Mouse (Mus musculus) liver, postnatal 0 days (tissue): ENCODE data around the gene Sdccag8. TPM values are rescaled to one million over a fixed set of nuclear protein-coding genes. Genes with fewer than 3 reads are reported as not detected.

Source experiments
- ATAC-seq: fragments of 200-750 bp; cut with Nextera tagmentation; 2 replicates; pipeline ENCODE4 v1.8.0; 2017; ENCODE audit warnings: mild to moderate bottlenecking, moderate library complexity
- DNase-seq: peaks from one replicate; pipeline ENCODE4 v3.0.0-alpha.2; 2016
- H3K27ac ChIP-seq: fragments of 300-500 bp; sonication (generic); 2 replicates; pipeline ENCODE4 v1.5.1; 2014; ENCODE audit warnings: antibody characterized with exemption, moderate library complexity, mild to moderate bottlenecking, low read depth
- H3K27me3 ChIP-seq: fragments of 300-500 bp; sonication (generic); 2 replicates; pipeline ENCODE4 v1.6.1; 2014; ENCODE audit warnings: low read length, control low read depth, mixed read lengths; ENCODE audit not compliant: insufficient read depth
- H3K36me3 ChIP-seq: fragments of 300-500 bp; sonication (generic); replicated peaks from 2 replicates; pipeline ENCODE4 v1.6.1; 2014; ENCODE audit warnings: mild to moderate bottlenecking, control low read depth, low read length, moderate library complexity, mixed read lengths; ENCODE audit not compliant: insufficient read depth
- H3K4me1 ChIP-seq: fragments of 300-500 bp; sonication (generic); 2 replicates; pipeline ENCODE4 v1.6.1; 2014; ENCODE audit warnings: antibody characterized with exemption, mild to moderate bottlenecking, control low read depth; ENCODE audit not compliant: insufficient read depth
- H3K4me2 ChIP-seq: fragments of 300-500 bp; sonication (generic); 2 replicates; pipeline ENCODE4 v1.6.1; 2014; ENCODE audit warnings: low read depth, mild to moderate bottlenecking, low read length, moderate library complexity, mixed read lengths
- H3K4me3 ChIP-seq: fragments of 300-500 bp; sonication (generic); 2 replicates; pipeline ENCODE4 v1.5.1; 2014; ENCODE audit warnings: low read depth, low read length
- H3K9ac ChIP-seq: fragments of 300-500 bp; sonication (generic); replicated peaks from 2 replicates; pipeline ENCODE4 v1.6.1; 2014; ENCODE audit warnings: mild to moderate bottlenecking, moderate library complexity
- H3K9me3 ChIP-seq: fragments of 300-500 bp; sonication (generic); 2 replicates; pipeline ENCODE4 v1.6.1; 2016; ENCODE audit warnings: mild to moderate bottlenecking, control low read depth, low read length, mixed read lengths
- CTCF ChIP-seq: sonication (generic); IDR thresholded peaks from 2 replicates; pipeline ENCODE4 v1.5.1; 2016; ENCODE audit warnings: antibody characterized with exemption, low read depth
- EP300 ChIP-seq: IDR thresholded peaks from 2 replicates; pipeline ENCODE4 v1.6.1; 2016; ENCODE audit warnings: antibody characterized with exemption, low read depth, mild to moderate bottlenecking
- WGBS: fragments of 180-500 bp; shearing (Covaris S2); extraction: QIAGEN DNeasy Blood & Tissue Kit; methylation state at CpG from one replicate; pipeline ENCODE4 v1.1.7; 2014; ENCODE audit not compliant: insufficient replicate concordance; 5-methylcytosine and 5-hydroxymethylcytosine counted together
- polyA plus RNA-seq: library from polyadenylated mRNA; unstranded; fragments of >200 nt; fragmentation: Nextera tagmentation; extraction: Ambion mirVana; gene quantifications from 2 replicates; pipeline ENCODE4 v1.2.1, GENCODE M21; 2015

Gene Sdccag8
- polyA plus RNA-seq, 1 experiment from 2014 or later = 4.5 TPM

DNA sequence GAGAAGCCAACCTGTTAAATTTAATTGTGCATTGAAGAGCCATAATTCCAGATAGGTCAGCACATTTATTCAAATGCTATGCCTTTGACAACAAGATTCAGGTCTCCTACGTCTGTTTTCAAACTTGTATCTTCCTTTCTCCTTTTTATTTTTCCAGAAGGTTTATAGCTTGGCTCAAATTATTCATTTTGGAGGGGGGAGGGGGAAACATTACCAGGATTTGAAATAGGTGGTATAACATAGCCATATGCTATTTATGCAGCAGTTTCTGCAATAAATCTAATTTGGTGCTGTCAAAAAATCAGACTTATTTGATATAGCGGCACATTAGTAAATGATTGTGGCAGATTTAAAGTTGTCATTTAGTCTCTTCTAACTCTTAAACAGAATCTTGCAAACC lies 116.1 kb downstream of the Sdccag8 start:
- Histone ChIP-seq H3K9ac (no peak overlapping the region), H3K36me3 (no peaks in the 10 kb centered on the region), H3K4me3 (no peak overlapping the region), H3K9me3 (no peaks in the 10 kb centered on the region), H3K4me2 (no peak overlapping the region), H3K4me1 (no peaks in the 10 kb centered on the region), H3K27ac (no peak overlapping the region), H3K27me3 (no peaks in the 10 kb centered on the region)
- ATAC-seq (no peak), DNase-seq (no peak)
- TF ChIP-seq CTCF (no peak), EP300 (no peak)
- 84% methylated on average over 2 of the region's 2 CpGs for WGBS

DNA sequence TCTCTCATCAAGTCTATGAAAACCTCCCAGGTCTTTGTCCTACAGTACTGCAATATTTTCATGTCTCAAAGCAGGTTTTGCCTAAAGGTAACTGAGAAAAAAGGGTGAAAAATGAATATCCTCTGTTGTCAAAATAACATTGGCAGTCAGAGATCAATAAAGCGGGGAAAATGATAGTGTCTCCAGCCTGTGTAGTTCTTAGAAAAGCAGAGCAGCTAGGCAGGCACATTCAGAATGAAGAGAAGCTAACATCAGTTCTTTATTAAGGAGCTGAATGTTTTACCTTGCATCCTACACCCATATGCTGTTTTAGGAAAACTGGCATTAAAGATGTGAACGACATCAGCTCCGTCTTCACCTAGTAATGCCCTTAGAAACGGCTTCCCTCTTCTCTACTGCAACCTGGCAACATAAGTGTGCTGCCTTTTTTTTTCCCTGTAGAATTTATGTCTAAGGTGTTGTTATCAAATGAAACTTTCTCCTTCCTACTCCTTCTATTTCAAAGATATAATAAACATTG lies 116.6 kb downstream of the Sdccag8 start:
- Histone ChIP-seq H3K27me3 (no peaks in the 10 kb centered on the region), H3K4me2 (no peak overlapping the region), H3K9me3 (no peaks in the 10 kb centered on the region), H3K36me3 (no peaks in the 10 kb centered on the region), H3K4me1 (no peaks in the 10 kb centered on the region), H3K27ac (no peak overlapping the region), H3K9ac (no peak overlapping the region), H3K4me3 (no peak overlapping the region)
- ATAC-seq (no peak), DNase-seq (no peak)
- TF ChIP-seq CTCF = no peak
- TF ChIP-seq EP300 = no peak
- 78% methylated on average over 4 of the region's 4 CpGs for WGBS

DNA sequence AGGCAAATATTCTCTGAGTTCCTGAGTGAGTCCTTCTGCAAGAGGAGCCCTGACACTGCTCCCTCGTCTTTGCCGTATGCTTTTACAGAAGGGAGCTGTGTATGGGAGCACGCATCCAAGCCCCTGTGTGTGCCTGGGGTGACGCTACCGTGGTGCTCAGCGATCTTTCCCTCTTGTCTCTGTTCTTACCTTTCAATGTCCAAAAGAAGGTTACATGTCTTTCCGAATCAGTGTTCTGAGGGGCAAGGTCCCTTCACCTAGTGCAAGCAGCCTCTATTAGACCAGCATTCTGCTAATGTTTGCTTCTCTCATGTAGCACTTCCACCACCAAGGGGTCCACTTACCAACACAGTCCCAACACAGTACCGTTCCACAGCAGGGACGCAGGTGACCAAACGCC lies 117.1 kb downstream of the Sdccag8 start:
- no peak overlapping the region for H3K27ac ChIP-seq
- ATAC-seq = no peak
- H3K36me3 ChIP-seq = no peaks in the 10 kb centered on the region
- 87% methylated on average over 10 of the region's 10 CpGs for WGBS
- no peak overlapping the region for H3K4me2 ChIP-seq
- H3K4me3 ChIP-seq = no peak overlapping the region
- H3K27me3 ChIP-seq = no peaks in the 10 kb centered on the region
- TF ChIP-seq EP300 (no peak), CTCF (no peak)
- DNase-seq = no peak
- no peaks in the 10 kb centered on the region for H3K9me3 ChIP-seq
- no peaks in the 10 kb centered on the region for H3K4me1 ChIP-seq
- H3K9ac ChIP-seq = no peak overlapping the region

DNA sequence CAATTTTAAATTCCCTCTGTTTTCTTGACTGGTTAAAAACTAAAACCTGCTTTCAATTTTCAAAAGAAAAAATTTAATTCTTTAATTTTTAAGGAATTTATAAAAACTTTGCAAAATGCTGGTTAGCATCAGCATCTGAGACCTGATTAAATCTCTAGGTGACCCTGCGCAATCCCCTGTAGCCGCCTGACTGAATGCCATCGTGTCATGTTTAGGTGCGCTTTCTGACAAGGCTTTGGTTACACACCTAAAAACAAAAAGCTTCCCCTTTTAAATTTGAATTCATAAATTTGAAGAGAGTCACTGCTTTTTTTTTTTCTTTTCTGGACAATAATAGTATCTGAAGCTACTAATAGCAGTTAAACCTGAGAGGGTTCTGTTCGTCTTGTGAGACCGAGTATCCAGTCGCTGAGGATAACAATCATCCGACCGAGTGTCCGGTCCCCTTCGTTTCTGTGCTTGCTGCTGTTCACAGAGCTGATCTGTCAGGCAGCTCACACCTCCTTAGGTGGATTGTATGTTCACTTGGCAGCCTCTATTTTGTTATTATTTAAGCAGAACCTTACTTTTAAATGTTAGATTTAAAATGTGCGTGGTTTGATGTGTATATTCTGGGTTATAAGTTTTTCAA lies 118.0 kb downstream of the Sdccag8 start:
- Histone ChIP-seq H3K4me2 (no peak overlapping the region), H3K9me3 (no peaks in the 10 kb centered on the region), H3K4me1 (no peaks in the 10 kb centered on the region), H3K27me3 (no peaks in the 10 kb centered on the region), H3K9ac (no peak overlapping the region), H3K4me3 (no peak overlapping the region), H3K36me3 (no peaks in the 10 kb centered on the region), H3K27ac (no peak overlapping the region)
- 84% methylated on average over 12 of the region's 12 CpGs for WGBS
- ATAC-seq (no peak), DNase-seq (no peak)
- TF ChIP-seq CTCF = no peak
- no peak for TF ChIP-seq EP300

DNA sequence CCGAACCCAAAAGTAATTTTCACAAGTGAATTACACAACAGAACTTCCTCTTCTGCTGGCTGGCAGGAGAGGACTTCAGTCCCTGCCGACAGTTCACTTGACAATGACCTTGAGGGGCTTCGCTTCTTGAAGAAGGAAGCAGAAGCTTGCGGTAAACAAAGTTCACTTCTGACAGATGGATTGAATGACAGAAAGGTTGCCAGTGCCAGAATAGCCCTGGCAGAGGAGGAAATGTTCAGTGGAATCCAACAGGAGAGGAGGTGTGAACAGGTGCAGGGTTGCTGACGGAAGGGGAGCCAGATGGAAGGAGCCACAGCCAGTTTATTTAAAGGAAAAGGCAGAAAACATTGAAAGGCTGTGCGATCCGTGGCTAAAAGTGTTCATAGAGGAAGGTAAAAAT lies 118.9 kb downstream of the Sdccag8 start:
- TF ChIP-seq EP300 (no peak), CTCF (no peak)
- DNase-seq = no peak
- 0 out of 2 replicates have a peak overlapping the region, but pooled peaks have one; percentile 11 for H3K4me2 ChIP-seq
- no peaks in the 10 kb centered on the region for H3K4me1 ChIP-seq
- H3K4me3 ChIP-seq = no peak overlapping the region
- H3K27ac ChIP-seq = no peak overlapping the region
- no peaks in the 10 kb centered on the region for H3K27me3 ChIP-seq
- no peaks in the 10 kb centered on the region for H3K9me3 ChIP-seq
- ATAC-seq = no peak
- no peaks in the 10 kb centered on the region for H3K36me3 ChIP-seq
- H3K9ac ChIP-seq = no peak overlapping the region
- 30% methylated on average over 7 of the region's 7 CpGs for WGBS

DNA sequence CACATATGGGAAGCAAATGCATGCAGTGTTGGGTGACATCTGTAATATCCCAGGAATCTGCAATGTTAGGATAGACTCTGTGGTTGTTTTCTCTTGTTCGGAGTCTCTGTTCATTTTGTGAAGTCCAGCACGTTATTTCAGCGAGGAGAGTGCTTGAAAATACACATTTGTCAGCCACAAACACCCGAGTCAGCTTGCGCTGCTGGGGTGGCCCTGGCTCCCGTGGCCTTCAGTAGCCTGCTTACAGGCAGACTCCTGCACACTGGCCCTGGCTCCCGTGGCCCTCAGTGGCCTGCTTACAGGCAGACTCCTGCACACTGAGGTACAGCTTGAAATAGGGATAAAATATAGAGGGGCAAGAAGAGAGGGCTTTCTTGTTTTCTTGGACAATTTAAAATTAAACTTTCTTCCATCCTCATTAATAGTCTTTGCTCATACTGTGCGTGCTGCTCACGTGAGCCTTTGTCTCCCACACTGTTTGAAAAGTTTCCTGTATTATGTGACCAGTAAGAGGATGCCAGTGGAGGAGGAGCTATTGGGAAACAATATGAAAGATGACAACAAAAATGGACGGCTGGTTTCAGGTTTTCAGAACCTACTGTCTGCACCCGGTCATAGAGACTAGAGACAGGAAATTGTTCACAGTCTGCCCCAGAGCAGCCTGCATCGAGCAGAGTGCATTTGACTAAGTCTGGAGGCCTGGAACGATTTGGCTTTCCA lies 119.7 kb downstream of the Sdccag8 start:
- no peak overlapping the region for H3K4me2 ChIP-seq
- TF ChIP-seq EP300 (no peak), CTCF (no peak)
- ATAC-seq = no peak
- H3K9me3 ChIP-seq = no peaks in the 10 kb centered on the region
- no peaks in the 10 kb centered on the region for H3K4me1 ChIP-seq
- no peaks in the 10 kb centered on the region for H3K27me3 ChIP-seq
- no peak for DNase-seq
- WGBS = 59% methylated on average over 13 of the region's 13 CpGs
- no peak overlapping the region for H3K9ac ChIP-seq
- H3K36me3 ChIP-seq = no peaks in the 10 kb centered on the region
- no peak overlapping the region for H3K4me3 ChIP-seq
- H3K27ac ChIP-seq = no peak overlapping the region
